In the genomic region with DNA sequence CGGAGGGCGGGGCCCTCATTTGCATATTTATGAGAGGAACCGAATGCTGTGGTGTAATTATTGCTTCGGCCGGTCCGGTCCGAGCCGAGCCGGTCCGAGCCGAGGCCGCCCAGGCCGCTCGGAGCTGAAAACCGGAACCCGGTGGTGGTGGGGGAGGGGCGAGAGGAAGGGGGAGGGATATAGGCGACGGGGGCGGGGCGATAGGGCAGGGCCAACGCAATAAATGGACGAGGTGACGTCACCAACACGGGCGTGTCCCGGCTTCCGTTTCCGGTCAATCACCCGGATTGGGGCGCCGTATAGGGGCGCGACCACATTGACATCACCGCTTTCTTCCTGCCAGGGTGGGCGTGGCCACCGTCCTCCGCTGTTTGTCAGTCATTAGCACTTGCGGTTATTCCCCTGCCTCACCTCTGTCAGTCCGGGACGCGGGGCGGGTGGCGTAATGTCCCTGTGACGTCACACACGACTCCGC, we compare ENCODE assay signal across 8 mouse cellular contexts. TPM values are rescaled to one million over a fixed set of nuclear protein-coding genes. Genes with fewer than 3 reads are reported as not detected.
DNase-seq lines count a peak whose midpoint lies in the region; ATAC-seq and TF ChIP-seq lines count a peak whose summit lies in the region.

No protein-coding gene starts in this region.

- H3K27me3 ChIP-seq in hindbrain, embryonic 11.5 days (ENCODE audit: control insufficient read depth, insufficient read depth, low read length) = no peaks in the 10 kb centered on the region
- H3K27me3 ChIP-seq in lung, embryonic 16.5 days (ENCODE audit: control insufficient read depth, insufficient read depth, low read depth, low read length) = no peaks in the 10 kb centered on the region
- H3K27me3 ChIP-seq in thymus, adult 2 months (ENCODE audit: control insufficient read depth, insufficient read depth, low read length) = no peaks in the 10 kb centered on the region

- TF ChIP-seq POLR2A in thymus, adult 2 months (IDR thresholded peaks at IDR 0.05; ENCODE audit: control insufficient read depth, extremely low read depth, insufficient read depth, low read length, poor library complexity) = no peak

- DNase-seq in MN1 (ENCODE audit: low spot score) = peak; percentile 96
- peak; percentile 97 for DNase-seq in cerebellum, adult 8-10 months
- DNase-seq in frontal cortex, adult 2 months (ENCODE audit: extremely low spot score in 1 of 2, low spot score in 1 of 2) = peak; percentile 93 to 98
- peak; percentile 97 for DNase-seq in hindbrain, embryonic 11.5 days (ENCODE audit: low spot score)
- peak; percentile 94 for DNase-seq in layer of hippocampus, adult 9-11 months
- peak; percentile 90 for DNase-seq in ovary, adult 18-20 months (ENCODE audit: low spot score)
- DNase-seq in thymus, adult 2 months = peak; percentile 81

- H3K36me3 ChIP-seq in hindbrain, embryonic 11.5 days (ENCODE audit: control insufficient read depth, insufficient read depth, low read length) = no peaks in the 10 kb centered on the region
- no peaks in the 10 kb centered on the region for H3K36me3 ChIP-seq in lung, embryonic 16.5 days (ENCODE audit: control insufficient read depth, insufficient read depth, low read length)
- H3K36me3 ChIP-seq in thymus, adult 2 months (ENCODE audit: control insufficient read depth, insufficient read depth, low read length) = no peaks in the 10 kb centered on the region

- H3K4me1 ChIP-seq in hindbrain, embryonic 11.5 days (replicated peaks; ENCODE audit: control insufficient read depth, insufficient read depth, low read length) = no peaks in the 10 kb centered on the region
- H3K4me1 ChIP-seq in lung, embryonic 16.5 days (replicated peaks; ENCODE audit: control insufficient read depth, insufficient read depth, low read length) = no peaks in the 10 kb centered on the region
- H3K4me1 ChIP-seq in thymus, adult 2 months (replicated peaks; ENCODE audit: control insufficient read depth, insufficient read depth, low read length) = peaks cover 4% of the 10 kb centered on the region

- under 1% methylated on average over 44 of the region's 47 CpGs for WGBS in hindbrain, embryonic 11.5 days
- WGBS in lung, embryonic 16.5 days = under 1% methylated on average over 42 of the region's 47 CpGs
- under 1% methylated on average over 46 of the region's 47 CpGs for WGBS in thymus, adult 2 months

- H3K4me2 ChIP-seq in hindbrain, embryonic 11.5 days (replicated peaks; ENCODE audit: low read depth, low read length) = peak overlapping the region; percentile 52
- H3K4me2 ChIP-seq in lung, embryonic 16.5 days (ENCODE audit: low read depth, low read length) = peak overlapping the region; percentile 65

- TF ChIP-seq CTCF in thymus, adult 2 months (IDR thresholded peaks at IDR 0.05; ENCODE audit: borderline replicate concordance, control insufficient read depth, extremely low read depth, insufficient read depth, low read length, poor library complexity) = no peak

- H3K27ac ChIP-seq in hindbrain, embryonic 11.5 days (ENCODE audit: low read depth, low read length) = peak overlapping the region; percentile 94
- peak overlapping the region; percentile 100 for H3K27ac ChIP-seq in lung, embryonic 16.5 days (ENCODE audit: low read length)
- H3K27ac ChIP-seq in thymus, adult 2 months (ENCODE audit: control insufficient read depth, insufficient read depth, low read length) = peak overlapping the region; percentile 82; the same call in 1 of the 2 replicates

- peak overlapping the region; percentile 44 for H3K9ac ChIP-seq in hindbrain, embryonic 11.5 days (ENCODE audit: low read depth, low read length)
- peak overlapping the region; percentile 80 for H3K9ac ChIP-seq in lung, embryonic 16.5 days (ENCODE audit: low read length)

- no peaks in the 10 kb centered on the region for H3K9me3 ChIP-seq in hindbrain, embryonic 11.5 days (ENCODE audit: control insufficient read depth, low read length)
- no peaks in the 10 kb centered on the region for H3K9me3 ChIP-seq in lung, embryonic 16.5 days (ENCODE audit: control insufficient read depth, low read length)

- peak; percentile 57 for ATAC-seq in hindbrain, embryonic 11.5 days (ENCODE audit: low FRiP score)
- peak; percentile 21 for ATAC-seq in lung, embryonic 16.5 days (ENCODE audit: low read depth)

- peak overlapping the region; percentile 64 for H3K4me3 ChIP-seq in hindbrain, embryonic 11.5 days (ENCODE audit: low read depth, low read length)
- H3K4me3 ChIP-seq in lung, embryonic 16.5 days (ENCODE audit: low read length) = peak overlapping the region; percentile 80
- peak overlapping the region; percentile 84 for H3K4me3 ChIP-seq in thymus, adult 2 months (ENCODE audit: control insufficient read depth, insufficient read depth, low read length)

RNA-seq across cellular contexts. Expression of a gene that starts 51.2 kb away (rescaled TPM):
- 175 and 181 TPM in 2 replicates for polyA plus RNA-seq in frontal cortex, adult 2 months (2012; rRNA removed)
- 110 and 118 TPM in 2 replicates for polyA plus RNA-seq in hindbrain, embryonic 11.5 days (2014; fragmentation: Nextera tagmentation; extraction: Ambion mirVana)
- polyA plus RNA-seq in lung, embryonic 16.5 days (2015; fragmentation: Nextera tagmentation; extraction: Ambion mirVana) = 107 and 113 TPM in 2 replicates
- polyA plus RNA-seq in thymus, adult 2 months (2012; rRNA removed) = 497 and 584 TPM in 2 replicates

Comparison
In these comparisons a context has a peak if more than half of its experiments do, and no peak if none do; other contexts are left out.
1. Peak in every context shown above with its lines: DNase-seq, ATAC-seq, H3K4me3 ChIP-seq and H3K27ac ChIP-seq.